Mouse (Mus musculus) G1E (cell line): ENCODE measurements around the gene Aurkaip1. TPM values are rescaled to one million over a fixed set of nuclear protein-coding genes. Genes with fewer than 3 reads are reported as not detected.

ENCODE experiments used
- ATAC-seq: 2 replicates; pipeline ENCODE4 v1.8.0; 2016; ENCODE audit warnings: mild to moderate bottlenecking; ENCODE audit not compliant: insufficient number of reproducible peaks, poor library complexity, low FRiP score, severe bottlenecking; ENCODE audit errors: extremely low read depth
- DNase-seq: peaks from one replicate; pipeline ENCODE4 v3.0.0; 2012; ENCODE audit warnings: low spot score
- H3K27me3 ChIP-seq: 2 replicates; pipeline ENCODE4 v1.6.1; 2012; ENCODE audit warnings: mild to moderate bottlenecking, low read length, inconsistent platforms; ENCODE audit not compliant: insufficient read depth
- H3K36me3 ChIP-seq: replicated peaks from 2 replicates; pipeline ENCODE3; 2012; ENCODE audit warnings: mild to moderate bottlenecking, inconsistent platforms
- H3K4me1 ChIP-seq: 2 replicates; pipeline ENCODE4 v1.6.1; 2012; ENCODE audit warnings: low read depth, low read length, inconsistent platforms, mixed read lengths; ENCODE audit not compliant: insufficient read depth
- H3K4me3 ChIP-seq: 2 replicates; pipeline ENCODE4 v1.5.1; 2012; ENCODE audit warnings: low read depth, mild to moderate bottlenecking, inconsistent platforms, low read length, moderate library complexity, mixed read lengths
- H3K9me3 ChIP-seq: replicated peaks from 2 replicates; pipeline ENCODE4 v1.6.1; 2012; ENCODE audit warnings: inconsistent platforms
- CTCF ChIP-seq: IDR thresholded peaks from 2 replicates; pipeline ENCODE4 v1.5.1; 2012; ENCODE audit warnings: low read depth, low read length, inconsistent platforms, mixed read lengths
- GATA1 ChIP-seq: IDR thresholded peaks from 2 replicates; pipeline ENCODE4 v1.6.1; 2012; ENCODE audit warnings: borderline replicate concordance, low read length, inconsistent platforms, mixed read lengths
- GATA2 ChIP-seq: IDR thresholded peaks from 2 replicates; pipeline ENCODE4 v1.6.1; 2012; ENCODE audit warnings: low read depth, low read length, inconsistent platforms, borderline replicate concordance
- POLR2AphosphoS5 ChIP-seq: IDR thresholded peaks from 2 replicates; pipeline ENCODE4 v1.6.1; 2012; ENCODE audit warnings: low read depth, low read length, inconsistent platforms; ENCODE audit not compliant: insufficient replicate concordance
- TAL1 ChIP-seq: conservative IDR thresholded peaks from 2 replicates; pipeline ENCODE4 v1.6.1; 2012; ENCODE audit warnings: low read depth, low read length, inconsistent platforms, mixed read lengths
- polyA plus RNA-seq: library from polyadenylated mRNA; stranded (reverse); fragments of >175 nt; gene quantifications from 2 replicates; pipeline ENCODE4 v1.2.3, GENCODE M21; 2012
- total RNA-seq, 2 experiments: library from RNA; stranded (forward) in 1 of 2; stranded (reverse) in 1 of 2; fragments of 200-1000 nt in 1 of 2; fragments of >200 nt in 1 of 2; fragmentation: Nextera tagmentation in 1 of 2; gene quantifications; 2 replicates each; pipeline ENCODE4 v1.2.3; 2014 to 2017

Aurkaip1 gene
- total and polyA plus RNA-seq, 3 experiments = 155 to 293 (median 160) TPM

DNA sequence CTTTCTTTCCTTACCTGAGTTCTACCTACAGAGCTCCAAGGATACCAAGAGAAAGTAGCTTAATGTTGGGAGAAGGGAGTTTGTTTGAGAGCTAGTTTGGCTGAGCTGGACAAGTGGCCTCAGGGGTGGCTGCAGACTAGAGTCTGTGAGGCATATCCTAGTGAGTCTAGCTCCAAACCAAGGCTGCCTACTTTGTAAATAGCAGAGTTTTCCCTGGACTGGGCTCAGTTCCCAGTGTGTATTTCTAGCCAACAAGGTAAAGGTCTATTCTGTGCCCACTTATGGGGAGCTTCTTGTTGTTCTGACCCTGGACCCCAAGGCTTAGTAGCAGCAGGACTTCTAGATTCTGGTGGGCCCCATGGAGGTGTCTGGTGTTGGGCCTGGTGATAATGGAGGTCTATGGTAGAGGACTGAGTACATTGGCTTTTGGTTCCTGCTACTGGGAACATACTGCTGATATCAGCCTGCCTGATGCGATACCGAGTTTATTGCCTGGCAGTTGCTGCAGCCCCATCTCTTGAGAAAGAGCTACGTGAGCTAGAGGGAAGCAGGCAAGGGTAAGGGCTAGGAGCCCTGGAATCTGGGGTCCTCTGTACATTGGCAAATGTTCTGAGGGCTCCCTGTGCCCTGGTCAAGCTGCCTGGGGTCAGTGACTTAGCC, 18.9 kb downstream of the Aurkaip1 start:
- H3K4me1 ChIP-seq = peaks cover 48% of the 10 kb centered on the region
- DNase-seq (no peak), ATAC-seq (no peak)
- H3K4me3 ChIP-seq = no peak overlapping the region
- TF ChIP-seq GATA2 (no peak), CTCF (no peak), TAL1 (no peak), GATA1 (no peak), POLR2AphosphoS5 (no peak)
- H3K27me3 ChIP-seq = no peaks in the 10 kb centered on the region
- no peaks in the 10 kb centered on the region for H3K9me3 ChIP-seq
- peaks cover 65% of the 10 kb centered on the region for H3K36me3 ChIP-seq

DNA sequence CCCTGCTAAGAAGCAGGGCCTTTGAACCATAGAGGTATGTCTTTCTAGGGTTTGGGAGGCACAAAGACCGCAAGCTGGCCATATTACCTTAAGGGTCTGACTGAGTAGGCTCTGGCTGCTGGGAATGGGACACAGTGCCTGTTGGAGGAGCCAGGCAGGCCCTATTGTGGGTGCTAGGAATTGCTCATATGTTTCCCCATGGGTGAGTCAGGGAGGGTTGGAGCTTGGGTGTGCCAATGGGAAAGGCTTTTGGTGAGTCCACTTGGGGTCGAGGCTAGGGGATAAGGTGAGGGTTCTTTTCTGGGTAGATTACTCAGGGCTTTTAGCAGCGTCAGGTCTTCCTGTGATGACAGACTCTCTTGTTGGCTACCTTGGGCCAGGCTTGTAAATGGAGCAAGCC, 20.3 kb downstream of the Aurkaip1 start:
- DNase-seq (no peak), ATAC-seq (no peak)
- H3K9me3 ChIP-seq = no peaks in the 10 kb centered on the region
- H3K36me3 ChIP-seq = peaks cover 80% of the 10 kb centered on the region
- TF ChIP-seq CTCF (no peak), GATA1 (no peak), POLR2AphosphoS5 (no peak), GATA2 (no peak), TAL1 (no peak)
- H3K4me1 ChIP-seq = peaks cover 59% of the 10 kb centered on the region
- no peaks in the 10 kb centered on the region for H3K27me3 ChIP-seq
- H3K4me3 ChIP-seq = no peak overlapping the region

DNA sequence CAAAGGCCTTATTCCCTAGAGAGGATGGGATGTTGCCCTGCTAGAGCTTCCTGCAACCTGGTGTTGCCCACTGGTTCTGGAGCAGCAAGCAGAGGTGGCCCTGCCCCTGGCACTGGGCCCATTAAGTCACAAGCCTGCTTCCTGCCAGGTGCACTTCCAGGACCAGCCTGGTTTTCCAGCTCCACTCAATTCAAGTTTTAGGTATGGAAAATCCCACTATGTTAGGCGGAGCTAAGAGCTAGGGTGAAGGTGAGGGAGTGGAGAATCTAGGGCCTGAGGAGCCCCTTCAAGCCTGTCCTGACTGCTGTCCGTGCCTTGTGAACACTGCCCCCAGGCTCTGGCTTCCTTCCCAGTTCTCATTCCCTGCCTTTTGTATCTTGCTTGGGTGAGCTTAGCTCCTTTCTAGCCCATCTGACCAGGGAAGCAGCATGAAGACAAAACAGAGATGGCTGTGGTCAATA, 20.9 kb downstream of the Aurkaip1 start:
- Histone ChIP-seq H3K27me3 (no peaks in the 10 kb centered on the region), H3K36me3 (peaks cover 86% of the 10 kb centered on the region), H3K4me1 (peaks cover 59% of the 10 kb centered on the region), H3K4me3 (no peak overlapping the region), H3K9me3 (no peaks in the 10 kb centered on the region)
- ATAC-seq (no peak), DNase-seq (no peak)
- TF ChIP-seq GATA2 (no peak), CTCF (no peak), POLR2AphosphoS5 (no peak), GATA1 (no peak), TAL1 (no peak)

- no peaks in the 10 kb centered on the region for H3K27me3 ChIP-seq
- H3K4me1 ChIP-seq = peaks cover 53% of the 10 kb centered on the region
- TF ChIP-seq TAL1 (no peak), GATA2 (no peak), GATA1 (no peak), CTCF (no peak), POLR2AphosphoS5 (no peak)
- no peak for DNase-seq
- no peaks in the 10 kb centered on the region for H3K9me3 ChIP-seq
- ATAC-seq = no peak
- H3K4me3 ChIP-seq = no peak overlapping the region
- H3K36me3 ChIP-seq = peaks cover 100% of the 10 kb centered on the region
Observed at GRCm38 (mm10) chr4:155853421-155853820, 22.3 kb downstream of the Aurkaip1 start.

DNA sequence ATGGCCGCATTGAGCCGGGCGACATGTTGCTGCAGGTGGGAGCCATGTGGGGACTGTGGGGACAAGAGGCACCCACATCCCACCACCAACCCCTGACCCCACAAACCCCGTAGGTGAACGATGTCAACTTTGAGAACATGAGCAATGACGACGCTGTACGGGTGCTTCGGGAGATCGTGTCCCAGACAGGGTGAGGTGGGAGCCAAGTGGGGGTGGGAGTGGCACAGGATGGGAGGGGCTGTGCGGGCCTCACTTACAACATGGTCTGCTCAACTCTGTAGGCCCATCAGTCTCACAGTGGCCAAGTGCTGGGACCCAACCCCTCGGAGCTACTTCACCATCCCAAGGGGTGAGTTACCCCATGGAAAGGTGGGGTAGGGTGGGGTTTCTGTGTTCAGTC, 23.9 kb downstream of the Aurkaip1 start:
- TF ChIP-seq TAL1 (no peak), GATA1 (no peak)
- H3K36me3 ChIP-seq = peaks cover 100% of the 10 kb centered on the region
- no peak for DNase-seq
- H3K9me3 ChIP-seq = no peaks in the 10 kb centered on the region
- H3K4me3 ChIP-seq = no peak overlapping the region
- H3K27me3 ChIP-seq = no peaks in the 10 kb centered on the region
- H3K4me1 ChIP-seq = peaks cover 37% of the 10 kb centered on the region
- no peak for ATAC-seq

- Histone ChIP-seq H3K4me3 (no peak overlapping the region), H3K27me3 (no peaks in the 10 kb centered on the region), H3K4me1 (peaks cover 28% of the 10 kb centered on the region), H3K36me3 (peaks cover 100% of the 10 kb centered on the region), H3K9me3 (no peaks in the 10 kb centered on the region)
- DNase-seq = no peak
- TF ChIP-seq GATA2 (no peak), CTCF (no peak), TAL1 (no peak), GATA1 (no peak), POLR2AphosphoS5 (no peak)
- ATAC-seq = no peak
Observed at GRCm38 (mm10) chr4:155856071-155856470, 25.0 kb downstream of the Aurkaip1 start.

DNA sequence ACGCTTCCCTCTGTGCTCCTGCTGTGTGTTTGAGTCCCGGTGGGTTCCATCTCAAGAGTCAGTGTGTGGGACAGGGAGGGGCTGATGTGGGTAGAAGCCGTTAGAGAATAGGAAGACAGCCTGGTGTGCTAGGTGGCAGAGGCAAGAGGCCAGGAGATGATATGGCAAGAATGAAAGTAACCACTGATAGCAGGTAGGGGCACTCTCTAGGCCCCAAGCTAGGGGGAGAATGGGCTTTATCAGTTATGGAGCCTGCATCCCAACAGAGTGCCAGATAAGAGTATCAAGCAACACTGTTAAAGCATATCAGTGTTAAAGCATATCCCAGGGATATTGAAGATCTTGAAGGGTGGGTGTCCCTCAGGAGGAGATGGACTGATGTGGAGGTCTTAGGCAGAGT, 25.8 kb downstream of the Aurkaip1 start:
- no peaks in the 10 kb centered on the region for H3K27me3 ChIP-seq
- peaks cover 23% of the 10 kb centered on the region for H3K4me1 ChIP-seq
- H3K9me3 ChIP-seq = no peaks in the 10 kb centered on the region
- no peak for ATAC-seq
- H3K36me3 ChIP-seq = peaks cover 100% of the 10 kb centered on the region
- no peak for TF ChIP-seq CTCF
- no peak for TF ChIP-seq POLR2AphosphoS5
- no peak for TF ChIP-seq GATA2
- TF ChIP-seq TAL1 = no peak
- no peak for TF ChIP-seq GATA1
- H3K4me3 ChIP-seq = peak overlapping the region; percentile 24; the same call in 1 of the 2 replicates
- DNase-seq = no peak
